Mouse (Mus musculus): Measurements from ENCODE around the gene 1700021F05Rik.

GRCm38 (mm10) chr10:43561311-43561710 lies 20.5 kb upstream of the 1700021F05Rik start:
- TF ChIP-seq CTCF (IDR thresholded peaks at IDR 0.05; ENCODE audit: borderline replicate concordance, insufficient read depth, low read depth, low read length) (no peak), POLR2A (IDR thresholded peaks at IDR 0.05; ENCODE audit: borderline replicate concordance, insufficient read depth, low read length) (no peak)
